Mouse (Mus musculus) testis, adult 2 months (tissue): Measurements from ENCODE around the gene Gm37240. TPM values are rescaled to one million over a fixed set of nuclear protein-coding genes. Genes with fewer than 3 reads are reported as not detected.

Experiments
- H3K27ac ChIP-seq: fragments of 200-500 bp; 2 replicates; pipeline ENCODE4 v1.5.1; 2012; ENCODE audit warnings: low read depth, low read length; ENCODE audit not compliant: control insufficient read depth, insufficient read depth
- H3K27me3 ChIP-seq: fragments of 200-500 bp; 2 replicates; pipeline ENCODE4 v1.6.1; 2012; ENCODE audit warnings: mild to moderate bottlenecking, low read length, moderate library complexity; ENCODE audit not compliant: control insufficient read depth, insufficient read depth
- H3K36me3 ChIP-seq: fragments of 200-500 bp; 2 replicates; pipeline ENCODE4 v1.6.1; 2012; ENCODE audit warnings: mild to moderate bottlenecking, low read length; ENCODE audit not compliant: control insufficient read depth, insufficient read depth
- H3K4me1 ChIP-seq: fragments of 200-500 bp; 2 replicates; pipeline ENCODE4 v1.6.1; 2012; ENCODE audit warnings: low read length; ENCODE audit not compliant: control insufficient read depth, insufficient read depth
- H3K4me3 ChIP-seq: fragments of 200-500 bp; 2 replicates; pipeline ENCODE4 v1.5.1; 2012; ENCODE audit warnings: low read depth, mild to moderate bottlenecking, low read length, moderate library complexity, mixed read lengths; ENCODE audit not compliant: control insufficient read depth
- CTCF ChIP-seq: fragments of 200-500 bp; IDR thresholded peaks from 2 replicates; pipeline ENCODE4 v1.5.1; 2012; ENCODE audit warnings: low read depth, mild to moderate bottlenecking, inconsistent platforms, low read length, moderate library complexity; ENCODE audit not compliant: control insufficient read depth, insufficient read depth, insufficient replicate concordance
- POLR2A ChIP-seq: fragments of 200-500 bp; IDR thresholded peaks from 2 replicates; pipeline ENCODE4 v1.6.1; 2012; ENCODE audit warnings: low read depth, mild to moderate bottlenecking, inconsistent platforms, low read length, moderate library complexity; ENCODE audit not compliant: control insufficient read depth
- polyA plus RNA-seq: library from polyadenylated mRNA; depleted of rRNA; stranded (reverse); fragments of >200 nt; gene quantifications from 2 replicates; pipeline ENCODE4 v1.2.3, GENCODE M21; 2012

Gene Gm37240
- polyA plus RNA-seq, 1 experiment: not detected

GRCm38 (mm10) chr3:85855043-85855442, 32.3 kb downstream of the Gm37240 start:
- Histone ChIP-seq H3K36me3 (no peaks in the 10 kb centered on the region), H3K4me3 (no peak overlapping the region), H3K27ac (no peak overlapping the region), H3K4me1 (no peaks in the 10 kb centered on the region), H3K27me3 (no peaks in the 10 kb centered on the region)
- TF ChIP-seq CTCF (no peak), POLR2A (no peak)

GRCm38 (mm10) chr3:85854143-85854542, 33.2 kb downstream of the Gm37240 start:
- Histone ChIP-seq H3K4me1 (no peaks in the 10 kb centered on the region), H3K36me3 (no peaks in the 10 kb centered on the region), H3K27me3 (no peaks in the 10 kb centered on the region), H3K27ac (no peak overlapping the region), H3K4me3 (no peak overlapping the region)
- TF ChIP-seq CTCF: no peak
- no peak for TF ChIP-seq POLR2A

GRCm38 (mm10) chr3:85853715-85854114, 33.6 kb downstream of the Gm37240 start:
- Histone ChIP-seq H3K4me3 (no peak overlapping the region), H3K27ac (no peak overlapping the region), H3K4me1 (no peaks in the 10 kb centered on the region), H3K36me3 (no peaks in the 10 kb centered on the region), H3K27me3 (no peaks in the 10 kb centered on the region)
- no peak for TF ChIP-seq POLR2A

GRCm38 (mm10) chr3:85850079-85850478, 37.2 kb downstream of the Gm37240 start:
- TF ChIP-seq POLR2A: no peak
- TF ChIP-seq CTCF: no peak
- H3K4me1 ChIP-seq: no peaks in the 10 kb centered on the region
- H3K4me3 ChIP-seq: no peak overlapping the region
- no peak overlapping the region for H3K27ac ChIP-seq
- H3K36me3 ChIP-seq: no peaks in the 10 kb centered on the region
- no peaks in the 10 kb centered on the region for H3K27me3 ChIP-seq

GRCm38 (mm10) chr3:85846316-85846715, 41.0 kb downstream of the Gm37240 start:
- TF ChIP-seq POLR2A (no peak), CTCF (no peak)
- no peaks in the 10 kb centered on the region for H3K4me1 ChIP-seq

GRCm38 (mm10) chr3:85845341-85845740, 42.0 kb downstream of the Gm37240 start:
- Histone ChIP-seq H3K36me3 (no peaks in the 10 kb centered on the region), H3K4me1 (no peaks in the 10 kb centered on the region), H3K4me3 (no peak overlapping the region), H3K27me3 (no peaks in the 10 kb centered on the region), H3K27ac (no peak overlapping the region)
- no peak for TF ChIP-seq CTCF
- no peak for TF ChIP-seq POLR2A

More at GRCm38 (mm10) chr3:85846316-85846715, 41.0 kb downstream of the Gm37240 start:
- Histone ChIP-seq H3K27me3 (no peaks in the 10 kb centered on the region), H3K4me3 (no peak overlapping the region), H3K36me3 (no peaks in the 10 kb centered on the region), H3K27ac (no peak overlapping the region)

- TF ChIP-seq CTCF: no peak
- no peak for TF ChIP-seq POLR2A
- H3K4me3 ChIP-seq: no peak overlapping the region
- no peaks in the 10 kb centered on the region for H3K27me3 ChIP-seq
- no peaks in the 10 kb centered on the region for H3K36me3 ChIP-seq
- H3K27ac ChIP-seq: no peak overlapping the region
- no peaks in the 10 kb centered on the region for H3K4me1 ChIP-seq
These were observed 44.5 kb downstream of the Gm37240 start for GRCm38 (mm10) chr3:85842881-85843218.

GRCm38 (mm10) chr3:85842177-85842880, 45.0 kb downstream of the Gm37240 start:
- Histone ChIP-seq H3K27ac (no peak overlapping the region), H3K4me1 (no peaks in the 10 kb centered on the region), H3K36me3 (no peaks in the 10 kb centered on the region), H3K27me3 (no peaks in the 10 kb centered on the region), H3K4me3 (no peak overlapping the region)
- TF ChIP-seq POLR2A (no peak), CTCF (no peak)
